Mouse (Mus musculus) kidney, embryonic 14.5 days (tissue): ENCODE data around the gene Hist1h1a. TPM values are rescaled to one million over a fixed set of nuclear protein-coding genes. Genes with fewer than 3 reads are reported as not detected.
"Not testable (repeated sequence)": the region's sequence is repeated elsewhere in the genome, so short reads cannot be mapped to it uniquely, and the experiment has no call there.

Experiments used
- ATAC-seq: fragments of 200-750 bp; cut with Nextera tagmentation; 2 replicates; pipeline ENCODE4 v1.8.0; 2017; ENCODE audit warnings: moderate number of reproducible peaks, mild to moderate bottlenecking, moderate TSS enrichment, moderate library complexity; ENCODE audit not compliant: low FRiP score, low TSS enrichment
- H3K27ac ChIP-seq: fragments of 300-500 bp; sonication (generic); 2 replicates; pipeline ENCODE4 v1.5.1; 2014; ENCODE audit warnings: low read depth, mild to moderate bottlenecking, low read length, moderate library complexity, mixed read lengths
- H3K27me3 ChIP-seq: fragments of 300-500 bp; sonication (generic); 2 replicates; pipeline ENCODE4 v1.6.1; 2014; ENCODE audit warnings: mild to moderate bottlenecking, low read length; ENCODE audit not compliant: control insufficient read depth, insufficient read depth
- H3K36me3 ChIP-seq: fragments of 300-500 bp; sonication (generic); 2 replicates; pipeline ENCODE4 v1.6.1; 2014; ENCODE audit warnings: low read length, mixed read lengths; ENCODE audit not compliant: control insufficient read depth, insufficient read depth
- H3K4me1 ChIP-seq: fragments of 300-500 bp; sonication (generic); 2 replicates; pipeline ENCODE4 v1.6.1; 2014; ENCODE audit warnings: low read length, mixed read lengths; ENCODE audit not compliant: control insufficient read depth, insufficient read depth
- H3K4me2 ChIP-seq: fragments of 300-500 bp; sonication (generic); replicated peaks from 2 replicates; pipeline ENCODE4 v1.6.1; 2014; ENCODE audit warnings: low read depth, mild to moderate bottlenecking, low read length
- H3K4me3 ChIP-seq: fragments of 300-500 bp; sonication (generic); 2 replicates; pipeline ENCODE4 v1.5.1; 2014; ENCODE audit warnings: mild to moderate bottlenecking, low read length
- H3K9ac ChIP-seq: fragments of 300-500 bp; sonication (generic); 2 replicates; pipeline ENCODE4 v1.6.1; 2014; ENCODE audit warnings: low read depth, mild to moderate bottlenecking, low read length, moderate library complexity
- H3K9me3 ChIP-seq: fragments of 300-500 bp; sonication (generic); 2 replicates; pipeline ENCODE4 v1.6.1; 2016; ENCODE audit warnings: low read length; ENCODE audit not compliant: control insufficient read depth
- WGBS: fragments of 180-500 bp; shearing (Covaris S2); extraction: QIAGEN DNeasy Blood & Tissue Kit; methylation state at CpG from one replicate; pipeline ENCODE4 v1.1.7; 2014; 5-methylcytosine and 5-hydroxymethylcytosine counted together
- polyA plus RNA-seq: library from polyadenylated mRNA; unstranded; fragments of >200 nt; fragmentation: Nextera tagmentation; extraction: Ambion mirVana; gene quantifications from 2 replicates; pipeline ENCODE4 v1.2.1, GENCODE M21; 2014

Hist1h1a gene
- polyA plus RNA-seq = 3.5 and 6.5 TPM in 2 replicates

DNA sequence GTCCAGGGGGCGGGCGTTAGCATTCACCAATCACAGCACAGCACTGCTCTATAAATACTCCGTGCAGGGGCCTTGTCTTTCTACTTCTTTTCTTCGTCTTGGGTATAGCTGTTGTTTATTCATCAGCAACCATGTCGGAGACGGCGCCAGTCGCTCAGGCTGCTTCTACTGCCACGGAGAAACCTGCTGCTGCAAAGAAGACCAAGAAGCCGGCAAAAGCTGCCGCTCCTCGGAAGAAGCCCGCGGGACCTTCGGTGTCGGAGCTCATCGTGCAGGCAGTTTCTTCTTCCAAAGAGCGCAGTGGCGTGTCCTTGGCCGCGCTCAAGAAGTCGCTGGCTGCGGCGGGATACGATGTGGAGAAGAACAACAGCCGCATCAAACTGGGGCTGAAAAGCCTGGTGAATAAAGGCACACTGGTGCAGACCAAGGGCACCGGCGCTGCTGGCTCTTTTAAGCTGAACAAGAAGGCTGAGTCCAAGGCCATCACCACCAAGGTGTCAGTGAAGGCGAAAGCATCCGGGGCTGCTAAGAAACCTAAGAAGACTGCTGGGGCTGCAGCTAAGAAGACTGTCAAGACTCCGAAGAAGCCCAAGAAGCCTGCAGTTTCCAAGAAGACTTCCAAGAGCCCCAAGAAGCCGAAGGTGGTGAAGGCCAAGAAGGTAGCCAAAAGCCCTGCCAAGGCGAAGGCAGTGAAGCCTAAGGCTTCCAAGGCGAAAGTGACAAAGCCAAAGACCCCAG is at the start of gene Hist1h1a:
TSS of gene Hist1h1a (plus strand) at position 81 of the 738 bp plus-strand sequence.
- WGBS = 3% methylated on average over 34 of the region's 34 CpGs

DNA sequence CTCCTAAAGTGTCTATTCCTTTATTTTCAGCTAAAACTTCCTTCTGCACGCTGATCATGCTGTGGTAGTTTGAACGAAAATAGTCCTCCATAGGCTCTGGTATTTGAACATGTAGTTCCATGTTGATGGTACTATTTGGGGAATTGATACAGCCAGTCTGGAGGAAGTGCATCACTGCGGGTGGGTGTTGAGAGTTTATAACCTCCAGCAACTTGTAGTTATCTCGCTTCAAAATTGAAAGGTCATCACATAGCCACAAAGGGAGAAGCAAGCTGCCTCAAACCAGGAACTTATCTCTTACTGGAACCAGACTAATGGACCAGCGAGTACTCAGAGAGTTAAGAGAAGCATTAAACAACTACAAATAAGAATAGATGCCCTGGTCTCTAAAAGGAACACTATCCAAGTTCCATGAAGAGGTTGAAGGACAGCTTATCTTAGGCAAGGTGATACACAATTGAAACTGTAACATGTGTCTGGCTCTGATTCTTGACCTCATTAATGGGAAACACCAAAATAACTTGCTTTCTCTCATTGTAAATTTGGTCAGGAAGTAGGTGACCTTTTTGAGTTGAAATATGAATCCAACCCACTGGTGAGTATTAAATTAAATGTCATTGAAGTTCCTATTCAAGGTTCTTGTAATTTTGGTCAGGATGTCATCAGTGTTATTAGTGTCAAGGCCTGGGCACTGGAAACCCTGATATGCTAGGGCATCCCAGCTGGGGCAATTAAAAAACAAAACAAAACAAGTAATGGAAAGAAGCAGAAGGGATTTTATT is 47.0 kb upstream of the Hist1h1a start:
- ATAC-seq = no peak
- WGBS = 91% methylated on average over 5 of the region's 5 CpGs

More for the DNA sequence above, at the start of gene Hist1h1a:
- H3K9ac ChIP-seq = peak within 1 kb of the TSS; percentile 81
- H3K4me3 ChIP-seq = peak within 1 kb of the TSS; percentile 57
- peak; percentile 72 for ATAC-seq
- peak within 1 kb of the TSS; percentile 98 for H3K27ac ChIP-seq
- H3K27me3 ChIP-seq = no peaks in the 10 kb centered on the region
- H3K9me3 ChIP-seq = no peaks in the 10 kb centered on the region
- peak within 1 kb of the TSS; percentile 55 for H3K4me2 ChIP-seq
- H3K36me3 ChIP-seq = no peaks in the 10 kb centered on the region
- peaks cover 18% of the 10 kb centered on the region; the same call in 1 of the 2 replicates for H3K4me1 ChIP-seq

DNA sequence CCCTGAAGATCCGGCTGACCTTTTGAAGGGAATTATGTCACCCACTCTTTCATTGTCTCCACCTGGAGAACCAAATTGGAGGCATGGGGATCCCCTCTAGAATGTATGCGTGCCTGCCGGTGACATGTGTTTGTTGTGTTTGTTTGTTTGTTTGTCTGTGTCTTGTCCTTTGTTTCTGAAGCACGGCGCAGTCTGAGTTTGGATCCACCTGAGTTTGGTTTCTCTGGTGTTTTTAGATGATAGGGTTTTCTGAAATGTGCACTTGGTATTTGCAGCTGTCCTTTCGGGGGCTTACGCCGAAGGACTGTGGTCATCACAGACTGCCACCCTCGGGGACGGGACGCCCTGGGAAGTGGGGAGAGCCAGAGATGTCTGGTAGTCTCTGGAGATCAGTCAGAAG is 46.3 kb upstream of the Hist1h1a start:
- Histone ChIP-seq H3K4me3 (no peak overlapping the region), H3K4me2 (no peak overlapping the region), H3K36me3 (no peaks in the 10 kb centered on the region), H3K9me3 (no peaks in the 10 kb centered on the region), H3K27me3 (no peaks in the 10 kb centered on the region), H3K4me1 (no peaks in the 10 kb centered on the region), H3K27ac (no peak overlapping the region), H3K9ac (no peak overlapping the region)
- ATAC-seq = no peak
- WGBS = 58% methylated on average over 11 of the region's 11 CpGs

More for the DNA sequence above, 47.0 kb upstream of the Hist1h1a start:
- H3K27me3 ChIP-seq = no peaks in the 10 kb centered on the region
- H3K36me3 ChIP-seq = no peaks in the 10 kb centered on the region
- H3K9ac ChIP-seq = no peak overlapping the region
- no peaks in the 10 kb centered on the region for H3K9me3 ChIP-seq
- no peaks in the 10 kb centered on the region for H3K4me1 ChIP-seq
- H3K27ac ChIP-seq = no peak overlapping the region
- no peak overlapping the region for H3K4me2 ChIP-seq
- no peak overlapping the region for H3K4me3 ChIP-seq

DNA sequence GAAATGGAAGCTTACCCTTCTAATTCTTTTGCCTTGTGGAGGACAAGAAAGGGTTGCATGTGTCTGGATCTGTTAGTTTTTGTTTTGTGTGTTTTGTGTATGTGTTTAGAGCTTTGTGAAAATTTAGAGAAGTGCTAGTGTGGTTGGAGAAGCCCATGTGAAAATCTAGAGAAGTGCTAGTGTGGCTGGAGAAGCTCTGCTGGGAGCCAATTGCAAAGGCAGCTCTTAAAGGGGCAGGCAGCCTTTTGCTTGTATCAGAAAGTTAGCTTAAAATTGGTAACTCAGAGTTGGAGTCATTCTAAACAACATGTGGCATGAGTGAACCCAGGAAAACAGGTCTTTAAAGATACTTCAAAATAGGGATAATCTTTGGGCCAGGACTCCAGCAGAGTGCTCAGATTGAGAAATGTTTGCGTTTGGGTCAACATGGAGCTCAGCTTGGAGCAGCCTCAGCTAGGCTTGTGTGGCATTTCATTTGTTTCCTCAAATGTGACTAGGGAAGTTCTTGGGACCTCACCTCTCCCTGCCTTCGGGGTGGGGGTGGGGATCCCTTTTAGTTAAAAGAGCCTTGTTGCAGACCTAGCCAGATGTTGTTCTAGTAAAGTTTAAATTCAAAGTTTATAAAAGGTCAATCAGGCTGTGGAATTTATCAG is 45.7 kb upstream of the Hist1h1a start:
- H3K27ac ChIP-seq, H3K9ac ChIP-seq, H3K9me3 ChIP-seq, H3K27me3 ChIP-seq, ATAC-seq, H3K4me1 ChIP-seq, H3K4me3 ChIP-seq, H3K4me2 ChIP-seq, H3K36me3 ChIP-seq: not testable (repeated sequence)
- WGBS = 20% methylated on average over 2 of the region's 2 CpGs

DNA sequence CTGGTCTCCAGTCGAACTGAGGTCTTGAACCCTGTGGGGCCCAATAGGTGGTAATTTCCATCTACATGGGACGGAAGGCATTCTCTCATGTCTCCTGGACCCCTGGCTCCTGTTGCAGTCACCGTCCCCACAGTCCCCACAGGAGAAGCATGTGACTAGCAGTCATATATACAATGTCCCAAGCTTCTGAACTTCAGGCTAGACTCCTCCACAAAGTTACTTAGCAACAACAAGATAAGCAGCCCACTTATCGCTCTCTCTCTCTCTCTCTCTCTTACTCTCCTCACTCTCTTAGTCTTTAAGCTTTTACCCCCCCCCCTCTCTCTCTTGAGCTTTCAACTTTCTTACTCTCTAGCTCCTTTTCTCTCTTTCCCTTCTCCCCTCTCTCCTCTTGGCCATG is 39.2 kb upstream of the Hist1h1a start:
- Histone ChIP-seq H3K4me1 (no peaks in the 10 kb centered on the region), H3K4me3 (no peak overlapping the region), H3K27me3 (no peaks in the 10 kb centered on the region), H3K27ac (no peak overlapping the region), H3K9me3 (no peaks in the 10 kb centered on the region), H3K4me2 (no peak overlapping the region), H3K9ac (no peak overlapping the region), H3K36me3 (no peaks in the 10 kb centered on the region)
- 71% methylated on average over 4 of the region's 4 CpGs for WGBS
- ATAC-seq = no peak

DNA sequence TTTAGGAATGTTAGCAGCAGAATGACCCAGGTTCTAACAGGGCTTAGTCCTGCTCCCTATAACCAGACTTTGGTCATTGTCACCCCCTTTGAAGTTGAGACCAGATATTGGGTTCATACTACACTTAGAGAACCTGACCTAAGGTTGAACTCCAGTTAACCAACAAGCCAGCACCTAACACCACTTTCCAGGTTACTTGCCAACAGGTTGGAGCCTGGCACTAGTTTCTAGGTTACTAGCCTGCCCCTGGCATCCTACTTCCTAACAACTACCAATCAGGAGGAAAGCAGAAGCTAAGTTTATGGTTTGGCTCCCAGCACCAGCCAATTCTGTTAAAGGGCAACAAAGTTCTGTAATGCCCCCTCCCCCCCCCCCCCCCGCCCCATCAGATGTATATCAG is 38.3 kb upstream of the Hist1h1a start:
- Histone ChIP-seq H3K4me1 (no peaks in the 10 kb centered on the region), H3K4me2 (no peak overlapping the region), H3K9ac (no peak overlapping the region), H3K4me3 (no peak overlapping the region), H3K36me3 (no peaks in the 10 kb centered on the region), H3K9me3 (no peaks in the 10 kb centered on the region), H3K27ac (no peak overlapping the region), H3K27me3 (no peaks in the 10 kb centered on the region)
- ATAC-seq = no peak
- WGBS = 60% methylated on average over 1 of the region's 1 CpGs

DNA sequence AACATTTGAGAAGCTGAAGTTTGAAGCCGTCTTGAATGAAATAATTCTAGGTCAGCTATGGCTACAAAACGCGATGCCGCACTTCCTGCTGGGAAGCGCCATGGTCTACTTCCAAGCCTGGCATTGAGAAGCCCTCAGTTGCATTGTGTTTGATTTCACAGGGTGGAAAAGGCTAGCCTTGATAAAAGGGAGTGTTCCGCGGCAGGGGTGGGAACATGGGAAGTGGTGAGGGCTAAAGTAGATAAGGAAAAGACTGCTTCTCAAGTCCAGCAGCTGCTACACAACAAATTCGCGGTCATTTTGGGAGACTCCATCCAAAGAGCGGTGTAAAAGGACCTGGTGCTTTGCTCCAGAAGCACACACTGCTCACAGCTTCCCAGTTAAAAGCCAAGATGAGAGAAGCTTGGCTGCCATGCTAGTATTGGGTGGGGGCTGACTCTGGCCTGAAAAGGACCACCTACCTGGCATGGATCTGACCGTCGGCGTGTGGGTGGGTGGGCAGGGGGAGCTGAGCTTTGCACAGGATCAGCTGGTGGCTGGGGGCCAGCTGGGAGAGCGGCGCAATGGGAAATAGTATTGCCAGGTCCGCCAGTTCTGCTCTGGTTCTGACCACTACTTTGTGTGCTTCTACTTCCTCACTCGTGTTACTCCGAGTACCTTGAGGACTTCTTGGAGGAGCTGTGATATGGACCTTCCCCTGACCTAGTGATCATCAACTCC is 34.8 kb upstream of the Hist1h1a start:
- no peak for ATAC-seq
- Histone ChIP-seq H3K27ac (no peak overlapping the region), H3K4me2 (no peak overlapping the region), H3K4me1 (peaks cover 5% of the 10 kb centered on the region; the same call in 1 of the 2 replicates), H3K4me3 (no peak overlapping the region), H3K36me3 (no peaks in the 10 kb centered on the region), H3K27me3 (no peaks in the 10 kb centered on the region), H3K9me3 (no peaks in the 10 kb centered on the region), H3K9ac (no peak overlapping the region)
- WGBS = 91% methylated on average over 18 of the region's 18 CpGs

DNA sequence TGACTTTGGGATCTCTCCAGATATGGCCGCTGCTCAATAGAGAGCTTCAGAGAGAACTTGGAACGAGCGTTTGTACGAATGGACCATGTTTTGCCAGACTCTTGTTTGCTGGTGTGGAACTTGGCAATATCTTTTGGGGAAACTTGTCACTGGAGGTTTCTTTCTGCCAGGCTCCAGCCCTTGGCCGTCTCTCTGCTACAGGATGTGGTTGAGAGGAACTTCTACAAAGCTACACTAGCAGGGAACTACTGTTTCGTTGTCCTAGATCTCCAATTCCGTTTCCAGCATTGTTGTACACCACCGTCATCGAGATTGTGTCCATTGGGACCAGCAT is 34.3 kb upstream of the Hist1h1a start:
- 90% methylated on average over 9 of the region's 9 CpGs for WGBS
- Histone ChIP-seq H3K27me3 (no peaks in the 10 kb centered on the region), H3K4me3 (no peak overlapping the region)

More for the DNA sequence above, 34.3 kb upstream of the Hist1h1a start:
- H3K36me3 ChIP-seq = no peaks in the 10 kb centered on the region
- no peak overlapping the region for H3K27ac ChIP-seq
- no peak for ATAC-seq
- H3K4me1 ChIP-seq = peaks cover 5% of the 10 kb centered on the region; the same call in 1 of the 2 replicates
- H3K4me2 ChIP-seq = no peak overlapping the region
- H3K9ac ChIP-seq = no peak overlapping the region
- no peaks in the 10 kb centered on the region for H3K9me3 ChIP-seq
